Mouse (Mus musculus) C2C12 (cell line): ENCODE results near the gene Zbtb16. TPM values are rescaled to one million over a fixed set of nuclear protein-coding genes. Genes with fewer than 3 reads are reported as not detected.

Source experiments
- H3K27me3 ChIP-seq: one replicate; pipeline ENCODE4 v1.6.1; 2011; ENCODE audit not compliant: control insufficient read depth, insufficient read depth, insufficient read length
- H3K36me3 ChIP-seq: one replicate; pipeline ENCODE4 v1.6.1; 2011; ENCODE audit not compliant: control insufficient read depth, insufficient read depth
- H3K4me3 ChIP-seq: one replicate; pipeline ENCODE4 v1.5.1; 2011; ENCODE audit warnings: mild to moderate bottlenecking, control low read depth; ENCODE audit not compliant: poor library complexity, insufficient read depth, severe bottlenecking
- H3K79me2 ChIP-seq: one replicate; pipeline ENCODE4 v1.6.1; 2011; ENCODE audit not compliant: control insufficient read depth, insufficient read depth
- H3K79me3 ChIP-seq: one replicate; pipeline ENCODE4 v1.6.1; 2011; ENCODE audit warnings: low read depth, control low read depth
- H3ac ChIP-seq: one replicate; pipeline ENCODE3; 2011; ENCODE audit warnings: low read depth; ENCODE audit not compliant: control insufficient read depth, insufficient read length
- CEBPB ChIP-seq: IDR thresholded peaks from one replicate; pipeline ENCODE4 v1.6.1; 2011; ENCODE audit warnings: low read depth, mild to moderate bottlenecking, control low read depth, moderate library complexity
- CTCF ChIP-seq: IDR thresholded peaks from one replicate; pipeline ENCODE4 v1.5.1; 2011; ENCODE audit not compliant: control insufficient read depth, insufficient read depth, insufficient read length
- FOSL1 ChIP-seq: IDR thresholded peaks from one replicate; pipeline ENCODE4 v1.8.0; 2011; ENCODE audit warnings: mild to moderate bottlenecking, low read length; ENCODE audit not compliant: poor library complexity, insufficient read depth, severe bottlenecking
- MAX ChIP-seq: IDR thresholded peaks from one replicate; pipeline ENCODE4 v1.6.1; 2011; ENCODE audit warnings: mild to moderate bottlenecking, control low read depth
- MYOD1 ChIP-seq: IDR thresholded peaks from one replicate; pipeline ENCODE4 v1.6.1; 2011; ENCODE audit warnings: low read depth; ENCODE audit not compliant: control insufficient read depth, insufficient read length
- MYOG ChIP-seq: IDR thresholded peaks from one replicate; pipeline ENCODE4 v1.6.1; 2011; ENCODE audit not compliant: control insufficient read depth, insufficient read length; ENCODE audit errors: extremely low read depth
- USF1 ChIP-seq: IDR thresholded peaks from one replicate; pipeline ENCODE4 v1.6.1; 2011; ENCODE audit warnings: low read depth, mild to moderate bottlenecking, control low read depth, moderate library complexity
- long read RNA-seq, 2 experiments: library from polyadenylated mRNA; unstranded; transcript quantifications; one replicate each; pipeline ENCODE4 v2.0.0; 2019 to 2020
- polyA plus RNA-seq: library from polyadenylated mRNA; unstranded; fragments of >200 nt; fragmentation: generic; extraction: Trizol; gene quantifications from one replicate; pipeline ENCODE4 v1.2.1, GENCODE M21; 2012; ENCODE audit warnings: missing spikeins

Zbtb16 gene
- polyA plus RNA-seq = not detected
- long read RNA-seq, experiment 1 = 0 reads
- long read RNA-seq, experiment 2 = 0 reads

GRCm38 (mm10) chr9:48835631-48836565 is at the start of gene Zbtb16:
Gene Zbtb16 (minus strand): TSS chr9:48836222.
- no peak within 1 kb of the TSS for H3K4me3 ChIP-seq
- H3K79me2 ChIP-seq = no peaks in the 10 kb centered on the region
- H3K79me3 ChIP-seq = no peaks in the 10 kb centered on the region
- no peak within 1 kb of the TSS for H3ac ChIP-seq
- H3K27me3 ChIP-seq = peaks cover 28% of the 10 kb centered on the region
- TF ChIP-seq USF1 (no peak), MYOG (no peak), FOSL1 (no peak), MAX (no peak), CTCF (no peak), MYOD1 (no peak), CEBPB (no peak)
- H3K36me3 ChIP-seq = no peaks in the 10 kb centered on the region

GRCm38 (mm10) chr9:48872896-48873295 is 36.9 kb upstream of the Zbtb16 start:
- Histone ChIP-seq H3K27me3 (peaks cover 5% of the 10 kb centered on the region), H3K4me3 (no peak overlapping the region), H3K79me3 (no peaks in the 10 kb centered on the region), H3K36me3 (no peaks in the 10 kb centered on the region), H3K79me2 (no peaks in the 10 kb centered on the region), H3ac (no peak overlapping the region)
- TF ChIP-seq MYOD1 (no peak), USF1 (no peak), MYOG (no peak), CEBPB (no peak), MAX (no peak), FOSL1 (no peak), CTCF (no peak)

- H3K79me3 ChIP-seq = no peaks in the 10 kb centered on the region
- no peaks in the 10 kb centered on the region for H3K79me2 ChIP-seq
- TF ChIP-seq MAX = no peak
- TF ChIP-seq MYOD1 = no peak
- no peak for TF ChIP-seq CTCF
- TF ChIP-seq FOSL1 = no peak
- no peak for TF ChIP-seq CEBPB
- no peak for TF ChIP-seq USF1
- TF ChIP-seq MYOG = no peak
- H3ac ChIP-seq = no peak overlapping the region
- no peaks in the 10 kb centered on the region for H3K36me3 ChIP-seq
- no peak overlapping the region for H3K4me3 ChIP-seq
- peaks cover 15% of the 10 kb centered on the region for H3K27me3 ChIP-seq
These were observed 30.6 kb upstream of the Zbtb16 start for GRCm38 (mm10) chr9:48866523-48867121.

GRCm38 (mm10) chr9:48865235-48865634 is 29.2 kb upstream of the Zbtb16 start:
- H3ac ChIP-seq = no peak overlapping the region
- TF ChIP-seq FOSL1 (no peak), CEBPB (no peak), USF1 (no peak), CTCF (no peak), MYOG (no peak), MYOD1 (no peak), MAX (no peak)

GRCm38 (mm10) chr9:48861481-48861880 is 25.5 kb upstream of the Zbtb16 start:
- TF ChIP-seq MYOG = no peak
- no peak for TF ChIP-seq MYOD1
- no peak for TF ChIP-seq CEBPB
- TF ChIP-seq MAX = no peak
- no peak for TF ChIP-seq CTCF
- no peak for TF ChIP-seq USF1
- TF ChIP-seq FOSL1 = no peak
- no peaks in the 10 kb centered on the region for H3K79me2 ChIP-seq
- no peaks in the 10 kb centered on the region for H3K36me3 ChIP-seq
- H3K4me3 ChIP-seq = no peak overlapping the region
- no peaks in the 10 kb centered on the region for H3K79me3 ChIP-seq
- no peak overlapping the region for H3ac ChIP-seq
- no peaks in the 10 kb centered on the region for H3K27me3 ChIP-seq

More at GRCm38 (mm10) chr9:48865235-48865634, 29.2 kb upstream of the Zbtb16 start:
- Histone ChIP-seq H3K79me3 (no peaks in the 10 kb centered on the region), H3K79me2 (no peaks in the 10 kb centered on the region), H3K4me3 (no peak overlapping the region), H3K36me3 (no peaks in the 10 kb centered on the region), H3K27me3 (peaks cover 15% of the 10 kb centered on the region)
